Mouse (Mus musculus) heart, embryonic 10.5 days (tissue): Measurements from ENCODE around the gene Pam. TPM values are rescaled to one million over a fixed set of nuclear protein-coding genes. Genes with fewer than 3 reads are reported as not detected.
A peak's percentile ranks its signal among the peaks of the same experiment; 100 is the strongest.

Source experiments
- DNase-seq: peaks from one replicate; pipeline ENCODE4 v3.0.0-alpha.2; 2017; ENCODE audit warnings: low spot score
- H3K27ac ChIP-seq: fragments of 300-500 bp; sonication (generic); 2 replicates; pipeline ENCODE4 v1.5.1; 2016; ENCODE audit warnings: mild to moderate bottlenecking
- H3K27me3 ChIP-seq: fragments of 300-500 bp; sonication (generic); 2 replicates; pipeline ENCODE4 v1.6.1; 2016; ENCODE audit warnings: mild to moderate bottlenecking; ENCODE audit not compliant: poor library complexity, insufficient read depth, severe bottlenecking
- H3K36me3 ChIP-seq: fragments of 300-500 bp; sonication (generic); 2 replicates; pipeline ENCODE4 v1.6.1; 2016; ENCODE audit warnings: mild to moderate bottlenecking, moderate library complexity
- H3K4me1 ChIP-seq: fragments of 300-500 bp; sonication (generic); 2 replicates; pipeline ENCODE4 v1.6.1; 2016; ENCODE audit warnings: mild to moderate bottlenecking
- H3K4me3 ChIP-seq: fragments of 300-500 bp; sonication (generic); 2 replicates; pipeline ENCODE4 v1.5.1; 2016; ENCODE audit warnings: mild to moderate bottlenecking, moderate library complexity
- H3K9me3 ChIP-seq: fragments of 300-500 bp; sonication (generic); 2 replicates; pipeline ENCODE4 v1.6.1; 2016; ENCODE audit warnings: mild to moderate bottlenecking, moderate library complexity
- WGBS: fragments of 180-500 bp; shearing (Covaris S2); methylation state at CpG from one replicate; pipeline ENCODE4 v1.1.7; 2016; 5-methylcytosine and 5-hydroxymethylcytosine counted together
- polyA plus RNA-seq: library from polyadenylated mRNA; unstranded; fragments of >200 nt; fragmentation: Nextera tagmentation; extraction: Ambion mirVana; gene quantifications from 2 replicates; pipeline ENCODE4 v1.2.1, GENCODE M21; 2016

Gene Pam
- polyA plus RNA-seq = 88.8 and 231 TPM in 2 replicates

DNA sequence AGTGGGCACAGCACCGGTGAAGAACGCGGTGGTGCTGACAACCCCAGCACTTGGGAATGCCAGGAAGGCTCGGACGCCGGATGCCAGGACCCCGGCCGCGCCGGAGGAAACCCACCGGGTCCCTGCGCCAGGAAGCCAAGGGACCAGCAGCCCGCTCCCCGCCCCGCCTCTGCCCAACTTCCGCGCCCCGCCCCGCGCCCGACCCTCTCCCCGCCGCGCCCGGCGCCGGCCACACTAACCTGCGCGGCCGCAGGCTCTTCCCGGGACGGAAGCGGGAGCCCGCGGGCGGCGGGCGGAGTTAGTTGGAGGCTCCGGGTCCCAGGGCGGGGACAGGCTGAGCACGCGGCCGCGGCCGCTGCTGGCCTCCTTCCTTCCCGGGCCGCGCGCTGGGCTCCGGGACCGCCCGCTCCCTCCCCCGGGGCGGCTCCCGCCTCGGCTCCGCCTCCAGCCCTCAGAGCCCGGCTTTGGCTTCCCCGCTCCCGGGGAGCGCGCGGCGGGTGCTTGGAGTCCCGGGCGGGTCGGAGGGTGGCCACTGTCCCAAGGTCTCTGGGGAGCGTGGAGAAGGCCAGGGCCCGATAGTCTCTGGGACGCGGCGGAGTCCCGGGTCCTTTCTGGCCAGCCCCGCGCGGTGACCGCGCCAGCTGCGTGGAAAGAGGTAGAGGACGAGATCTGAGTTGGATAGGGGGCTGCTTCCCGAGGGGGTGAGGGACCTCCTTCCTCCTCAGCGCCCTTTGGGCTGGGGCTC lies at the start of gene Pam:
Pam (minus strand) TSS at position 401 of the 745 bp plus-strand sequence.
- Histone ChIP-seq H3K27ac (peak within 1 kb of the TSS; percentile 93), H3K36me3 (no peaks in the 10 kb centered on the region), H3K9me3 (no peaks in the 10 kb centered on the region), H3K4me3 (peak within 1 kb of the TSS; percentile 82), H3K27me3 (no peaks in the 10 kb centered on the region), H3K4me1 (peaks cover 12% of the 10 kb centered on the region)
- under 1% methylated on average over 56 of the region's 82 CpGs for WGBS
- peak; percentile 85 for DNase-seq

DNA sequence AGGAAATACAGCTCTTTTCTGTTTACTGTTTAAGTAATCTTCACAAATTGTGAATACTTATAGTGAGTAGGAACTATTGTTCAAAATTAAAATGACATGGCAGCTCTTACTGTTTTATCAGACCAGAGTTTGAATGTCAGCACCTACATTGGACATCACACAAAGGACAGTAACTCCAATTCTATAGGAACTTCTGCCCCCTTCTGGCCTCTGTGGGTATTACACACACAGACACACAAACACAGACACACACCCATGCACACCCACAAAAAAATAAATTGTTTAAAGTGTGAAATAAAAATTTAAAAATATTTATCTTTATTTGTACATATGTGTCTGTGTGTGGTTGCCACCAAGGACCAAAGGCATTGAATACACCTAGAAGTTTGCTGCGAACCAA lies 49.4 kb upstream of the Pam start:
- H3K27ac ChIP-seq = no peak overlapping the region
- WGBS = 86% methylated on average over 1 of the region's 1 CpGs
- H3K4me1 ChIP-seq = no peaks in the 10 kb centered on the region
- no peaks in the 10 kb centered on the region for H3K9me3 ChIP-seq
- DNase-seq = no peak
- H3K36me3 ChIP-seq = no peaks in the 10 kb centered on the region
- no peak overlapping the region for H3K4me3 ChIP-seq
- H3K27me3 ChIP-seq = no peaks in the 10 kb centered on the region

DNA sequence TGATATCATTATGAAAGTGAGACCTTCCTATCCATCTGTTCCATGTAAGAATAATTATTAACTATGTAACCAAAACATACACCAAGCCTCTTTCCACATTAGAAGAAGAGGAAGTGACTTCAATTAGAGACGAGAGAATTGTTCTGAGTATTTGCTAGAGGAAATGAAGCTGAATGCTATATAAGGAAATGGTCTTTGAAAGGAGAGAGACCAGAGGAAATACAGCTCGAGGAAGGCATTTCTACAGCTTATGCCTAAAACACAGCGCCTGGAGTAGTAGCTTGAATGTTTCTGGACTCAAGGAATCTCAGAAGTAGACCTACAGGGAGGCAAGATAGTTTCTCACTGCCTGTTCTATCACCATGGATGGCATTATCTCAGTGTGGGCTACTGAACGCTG lies 35.8 kb upstream of the Pam start:
- H3K4me1 ChIP-seq = no peaks in the 10 kb centered on the region
- H3K9me3 ChIP-seq = no peaks in the 10 kb centered on the region
- H3K36me3 ChIP-seq = no peaks in the 10 kb centered on the region
- no peak overlapping the region for H3K27ac ChIP-seq
- no peak for DNase-seq
- 57% methylated on average over 4 of the region's 4 CpGs for WGBS
- no peaks in the 10 kb centered on the region for H3K27me3 ChIP-seq
- no peak overlapping the region for H3K4me3 ChIP-seq

DNA sequence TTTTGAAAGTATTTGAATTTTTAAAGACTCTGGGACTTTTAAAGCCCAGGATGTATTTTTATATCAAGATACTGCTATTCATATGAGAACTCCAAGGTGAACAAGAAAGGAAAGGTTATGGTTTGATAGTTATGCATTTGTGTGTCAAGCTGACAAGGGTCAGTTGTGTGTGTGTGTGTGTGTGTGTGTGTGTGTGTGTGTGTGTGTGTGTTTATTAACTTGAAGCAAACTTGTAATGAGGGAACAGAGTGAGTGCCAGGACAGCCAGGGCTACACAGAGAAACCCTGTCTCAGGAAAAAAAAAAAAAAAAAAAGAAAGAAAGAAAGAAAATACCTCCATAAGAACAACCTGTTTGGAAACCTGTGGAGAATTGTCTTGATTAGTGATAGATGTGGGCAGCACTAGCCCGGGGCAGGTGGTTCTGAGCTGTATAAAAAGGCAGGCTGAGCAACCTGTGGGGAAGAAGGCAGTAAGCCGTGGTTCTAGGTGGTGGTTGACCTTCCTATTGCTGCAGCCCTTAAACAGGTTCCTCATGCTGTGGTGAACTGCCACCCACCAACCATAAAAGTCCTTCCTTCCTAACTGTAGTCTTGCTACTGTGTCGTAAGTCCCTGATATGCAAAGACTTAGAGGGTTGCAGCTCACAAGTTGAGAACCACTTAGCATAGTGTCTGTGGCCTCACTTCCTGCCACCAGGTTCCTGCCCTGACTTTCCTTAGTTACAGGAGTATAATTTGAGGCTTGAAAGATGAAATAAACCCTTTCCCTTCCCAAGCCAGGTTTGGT lies 34.3 kb upstream of the Pam start:
- no peaks in the 10 kb centered on the region for H3K27me3 ChIP-seq
- H3K9me3 ChIP-seq = no peaks in the 10 kb centered on the region
- WGBS = 83% methylated on average over 3 of the region's 3 CpGs
- DNase-seq = no peak
- no peaks in the 10 kb centered on the region for H3K36me3 ChIP-seq
- no peak overlapping the region for H3K4me3 ChIP-seq
- H3K27ac ChIP-seq = no peak overlapping the region
- H3K4me1 ChIP-seq = no peaks in the 10 kb centered on the region

GRCm38 (mm10) chr1:98129111-98129510 lies 33.7 kb upstream of the Pam start:
- 65% methylated on average over 1 of the region's 1 CpGs for WGBS
- no peak for DNase-seq
- Histone ChIP-seq H3K9me3 (no peaks in the 10 kb centered on the region), H3K27ac (no peak overlapping the region), H3K4me1 (no peaks in the 10 kb centered on the region), H3K27me3 (no peaks in the 10 kb centered on the region), H3K4me3 (no peak overlapping the region), H3K36me3 (no peaks in the 10 kb centered on the region)

GRCm38 (mm10) chr1:98128338-98129096 lies 33.1 kb upstream of the Pam start:
- no peaks in the 10 kb centered on the region for H3K4me1 ChIP-seq
- H3K27me3 ChIP-seq = no peaks in the 10 kb centered on the region
- H3K9me3 ChIP-seq = no peaks in the 10 kb centered on the region
- DNase-seq = no peak
- no peak overlapping the region for H3K4me3 ChIP-seq
- no peak overlapping the region for H3K27ac ChIP-seq
- H3K36me3 ChIP-seq = no peaks in the 10 kb centered on the region

DNA sequence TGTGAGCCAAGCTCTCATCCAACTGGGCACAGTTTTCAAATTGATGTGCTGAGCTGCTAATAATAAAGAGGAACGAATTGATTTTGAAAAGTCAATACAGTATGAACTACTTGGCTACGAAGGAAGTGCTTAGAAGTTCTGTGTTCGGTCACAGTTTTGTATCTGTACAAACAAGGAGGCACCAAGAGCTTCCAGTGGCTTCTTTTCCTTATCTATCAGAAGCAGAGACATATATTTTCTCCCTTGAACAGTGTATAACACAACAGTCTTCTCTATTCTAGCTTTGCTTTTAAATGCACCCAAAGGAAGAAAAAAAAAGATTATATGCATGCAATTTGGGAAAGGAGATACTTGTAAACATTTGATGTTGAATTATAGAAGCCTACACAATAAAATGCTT lies 30.8 kb upstream of the Pam start:
- no peaks in the 10 kb centered on the region for H3K4me1 ChIP-seq
- 79% methylated on average over 3 of the region's 3 CpGs for WGBS
- no peak for DNase-seq

GRCm38 (mm10) chr1:98124727-98125126 lies 29.3 kb upstream of the Pam start:
- Histone ChIP-seq H3K4me3 (no peak overlapping the region), H3K36me3 (no peaks in the 10 kb centered on the region), H3K27ac (no peak overlapping the region), H3K9me3 (no peaks in the 10 kb centered on the region), H3K27me3 (no peaks in the 10 kb centered on the region), H3K4me1 (no peaks in the 10 kb centered on the region)
- 73% methylated on average over 1 of the region's 1 CpGs for WGBS
- DNase-seq = no peak

More for the DNA sequence above, 30.8 kb upstream of the Pam start:
- Histone ChIP-seq H3K27me3 (no peaks in the 10 kb centered on the region), H3K36me3 (no peaks in the 10 kb centered on the region), H3K4me3 (no peak overlapping the region), H3K27ac (no peak overlapping the region), H3K9me3 (no peaks in the 10 kb centered on the region)

- WGBS = 84% methylated on average over 6 of the region's 6 CpGs
- Histone ChIP-seq H3K4me1 (no peaks in the 10 kb centered on the region), H3K4me3 (no peak overlapping the region), H3K27ac (no peak overlapping the region), H3K27me3 (no peaks in the 10 kb centered on the region), H3K9me3 (no peaks in the 10 kb centered on the region), H3K36me3 (no peaks in the 10 kb centered on the region)
- DNase-seq = no peak
Observed at GRCm38 (mm10) chr1:98119595-98119994, 24.1 kb upstream of the Pam start.

DNA sequence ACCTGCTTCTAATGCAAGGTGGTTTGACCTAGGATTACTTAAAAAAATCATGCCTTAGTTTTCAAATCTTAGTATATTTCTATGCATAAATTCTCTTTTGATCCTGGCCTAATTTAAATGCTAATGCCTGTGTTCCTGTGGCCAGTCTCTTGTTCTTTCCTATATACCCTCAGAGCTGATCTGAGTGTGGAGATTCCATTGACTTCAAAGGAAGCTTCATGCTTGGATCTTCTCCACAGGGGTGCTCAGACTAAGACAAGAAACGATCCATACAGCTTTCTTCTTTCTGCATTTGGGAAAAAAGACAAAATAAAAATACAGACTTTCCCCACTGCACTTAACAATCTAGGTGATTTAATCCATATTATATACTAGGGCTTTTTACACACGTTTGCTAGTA lies 12.2 kb upstream of the Pam start:
- Histone ChIP-seq H3K9me3 (no peaks in the 10 kb centered on the region), H3K36me3 (no peaks in the 10 kb centered on the region), H3K4me3 (no peak overlapping the region), H3K4me1 (no peaks in the 10 kb centered on the region), H3K27ac (no peak overlapping the region), H3K27me3 (no peaks in the 10 kb centered on the region)
- 47% methylated on average over 2 of the region's 2 CpGs for WGBS
- no peak for DNase-seq

GRCm38 (mm10) chr1:98099441-98099840 lies 4.0 kb upstream of the Pam start:
- H3K27me3 ChIP-seq = no peaks in the 10 kb centered on the region
- no peaks in the 10 kb centered on the region for H3K9me3 ChIP-seq
- peaks cover 12% of the 10 kb centered on the region for H3K4me1 ChIP-seq
- no peak overlapping the region for H3K4me3 ChIP-seq
- DNase-seq = no peak
- no peaks in the 10 kb centered on the region for H3K36me3 ChIP-seq
- WGBS = 64% methylated on average over 4 of the region's 4 CpGs
- H3K27ac ChIP-seq = no peak overlapping the region

GRCm38 (mm10) chr1:98097957-98098729 lies 2.7 kb upstream of the Pam start:
- no peak for DNase-seq
- no peaks in the 10 kb centered on the region for H3K27me3 ChIP-seq
- peaks cover 12% of the 10 kb centered on the region for H3K4me1 ChIP-seq
- no peaks in the 10 kb centered on the region for H3K36me3 ChIP-seq
- no peak overlapping the region for H3K27ac ChIP-seq
- H3K4me3 ChIP-seq = no peak overlapping the region
- no peaks in the 10 kb centered on the region for H3K9me3 ChIP-seq
- WGBS = 90% methylated on average over 11 of the region's 11 CpGs
